In genomic region chrX:38084226-38084625, GRCm38 (mm10) we compare ENCODE assay signal across 9 mouse cellular contexts. TPM values are rescaled to one million over a fixed set of nuclear protein-coding genes. Genes with fewer than 3 reads are reported as not detected.
DNase-seq lines count a peak whose midpoint lies in the region; ATAC-seq and TF ChIP-seq lines count a peak whose summit lies in the region.
"Had no signal": no experiment of that assay in that cellular context is flagged by ENCODE, and none has a peak within 500 bp of the region (broad histone marks: within the 10 kb centered on the region; RNA-seq: fewer than 3 reads in every experiment).

No protein-coding gene starts in this region.

- no peaks in the 10 kb centered on the region for H3K27me3 ChIP-seq in forebrain, embryonic 11.5 days (ENCODE audit: control insufficient read depth, insufficient read depth, low read length)
- H3K27me3 ChIP-seq in forebrain, embryonic 12.5 days = no peaks in the 10 kb centered on the region
- H3K27me3 ChIP-seq in forebrain, embryonic 14.5 days (replicated peaks; ENCODE audit: control insufficient read depth, insufficient read depth, low read length) = no peaks in the 10 kb centered on the region
- no peaks in the 10 kb centered on the region for H3K27me3 ChIP-seq in midbrain, embryonic 13.5 days
- no peaks in the 10 kb centered on the region for H3K27me3 ChIP-seq in testis, adult 2 months (ENCODE audit: control insufficient read depth, insufficient read depth, low read length)
- H3K27me3 ChIP-seq: stomach, embryonic 15.5 days had no signal

- no peaks in the 10 kb centered on the region for H3K36me3 ChIP-seq in forebrain, embryonic 11.5 days (ENCODE audit: control insufficient read depth, insufficient read depth, low read length)
- H3K36me3 ChIP-seq in forebrain, embryonic 12.5 days (replicated peaks) = no peaks in the 10 kb centered on the region
- H3K36me3 ChIP-seq in forebrain, embryonic 14.5 days (ENCODE audit: control insufficient read depth, insufficient read depth, low read length) = no peaks in the 10 kb centered on the region
- H3K36me3 ChIP-seq in midbrain, embryonic 13.5 days = no peaks in the 10 kb centered on the region
- no peaks in the 10 kb centered on the region for H3K36me3 ChIP-seq in testis, adult 2 months (ENCODE audit: control insufficient read depth, insufficient read depth, low read length)
- H3K36me3 ChIP-seq: stomach, embryonic 15.5 days had no signal

- DNase-seq in forebrain, embryonic 11.5 days (ENCODE audit: low spot score) = peak; percentile 71
- peak; percentile 20 for DNase-seq in 416B (ENCODE audit: low read depth)
- peak; percentile 59 to 76 for DNase-seq in adrenal gland, postnatal 36 days
- peak; percentile 54 for DNase-seq in forebrain, embryonic 14.5 days (ENCODE audit: low spot score)
- peak; percentile 3 to 16 for DNase-seq in layer of hippocampus, postnatal 36 days

- H3K9ac ChIP-seq in forebrain, embryonic 11.5 days (ENCODE audit: low read length) = no peak overlapping the region
- H3K9ac ChIP-seq in forebrain, embryonic 12.5 days = no peak overlapping the region
- no peak overlapping the region for H3K9ac ChIP-seq in forebrain, embryonic 14.5 days (ENCODE audit: low read length)
- H3K9ac ChIP-seq in midbrain, embryonic 13.5 days (replicated peaks) = no peak overlapping the region
- H3K9ac ChIP-seq: stomach, embryonic 15.5 days had no signal

- TF ChIP-seq POLR2A in testis, adult 2 months (IDR thresholded peaks at IDR 0.05; ENCODE audit: control insufficient read depth, low read depth, low read length) = no peak

- no peaks in the 10 kb centered on the region for H3K4me1 ChIP-seq in forebrain, embryonic 11.5 days (replicated peaks; ENCODE audit: control insufficient read depth, insufficient read depth, low read length)
- H3K4me1 ChIP-seq in forebrain, embryonic 12.5 days = no peaks in the 10 kb centered on the region
- no peaks in the 10 kb centered on the region for H3K4me1 ChIP-seq in forebrain, embryonic 14.5 days (ENCODE audit: control insufficient read depth, insufficient read depth, low read length)
- H3K4me1 ChIP-seq in midbrain, embryonic 13.5 days (replicated peaks) = no peaks in the 10 kb centered on the region
- H3K4me1 ChIP-seq in testis, adult 2 months (ENCODE audit: control insufficient read depth, insufficient read depth, low read length) = peaks cover 3% of the 10 kb centered on the region; the same call in 1 of the 2 replicates
- H3K4me1 ChIP-seq: stomach, embryonic 15.5 days had no signal

- TF ChIP-seq CTCF in testis, adult 2 months (IDR thresholded peaks at IDR 0.05; ENCODE audit: control insufficient read depth, insufficient read depth, insufficient replicate concordance, low read depth, low read length) = peak; percentile 72; the same call in 1 of the 2 replicates

- 16% methylated on average over 12 of the region's 12 CpGs for WGBS in forebrain, embryonic 11.5 days
- WGBS in forebrain, embryonic 12.5 days = 20% methylated on average over 12 of the region's 12 CpGs
- 26% methylated on average over 12 of the region's 12 CpGs for WGBS in forebrain, embryonic 14.5 days
- WGBS in midbrain, embryonic 13.5 days = 17% methylated on average over 12 of the region's 12 CpGs

- ATAC-seq in forebrain, embryonic 11.5 days (replicated peaks; ENCODE audit: low FRiP score) = 0 out of 2 replicates have a peak, but pooled peaks have one; percentile 39
- no peak for ATAC-seq in forebrain, embryonic 12.5 days (ENCODE audit: low FRiP score)
- no peak for ATAC-seq in forebrain, embryonic 14.5 days
- ATAC-seq in midbrain, embryonic 13.5 days = peak; percentile 40; the same call in 1 of the 2 replicates

- H3K4me2 ChIP-seq in forebrain, embryonic 11.5 days (ENCODE audit: low read depth, low read length, severe bottlenecking) = no peak overlapping the region
- H3K4me2 ChIP-seq in forebrain, embryonic 12.5 days = no peak overlapping the region
- H3K4me2 ChIP-seq in forebrain, embryonic 14.5 days (ENCODE audit: low read length) = no peak overlapping the region
- no peak overlapping the region for H3K4me2 ChIP-seq in midbrain, embryonic 13.5 days (replicated peaks)
- H3K4me2 ChIP-seq: stomach, embryonic 15.5 days had no signal

- H3K9me3 ChIP-seq in forebrain, embryonic 11.5 days (ENCODE audit: control insufficient read depth, low read length) = no peaks in the 10 kb centered on the region
- H3K9me3 ChIP-seq in forebrain, embryonic 12.5 days = no peaks in the 10 kb centered on the region
- H3K9me3 ChIP-seq in forebrain, embryonic 14.5 days (replicated peaks; ENCODE audit: control insufficient read depth, low read length) = no peaks in the 10 kb centered on the region
- no peaks in the 10 kb centered on the region for H3K9me3 ChIP-seq in midbrain, embryonic 13.5 days
- H3K9me3 ChIP-seq: stomach, embryonic 15.5 days had no signal

- no peak overlapping the region for H3K4me3 ChIP-seq in forebrain, embryonic 11.5 days (ENCODE audit: low read depth, low read length)
- H3K4me3 ChIP-seq in forebrain, embryonic 12.5 days (replicated peaks) = no peak overlapping the region
- no peak overlapping the region for H3K4me3 ChIP-seq in forebrain, embryonic 14.5 days (ENCODE audit: low read depth, low read length)
- no peak overlapping the region for H3K4me3 ChIP-seq in midbrain, embryonic 13.5 days (replicated peaks)
- H3K4me3 ChIP-seq in testis, adult 2 months (ENCODE audit: control insufficient read depth, low read depth, low read length) = peak overlapping the region; percentile 80
- H3K4me3 ChIP-seq: stomach, embryonic 15.5 days had no signal

- H3K27ac ChIP-seq in forebrain, embryonic 11.5 days (ENCODE audit: low read depth, low read length) = no peak overlapping the region
- H3K27ac ChIP-seq in forebrain, embryonic 12.5 days = no peak overlapping the region
- no peak overlapping the region for H3K27ac ChIP-seq in forebrain, embryonic 14.5 days (ENCODE audit: low read depth, low read length)
- no peak overlapping the region for H3K27ac ChIP-seq in midbrain, embryonic 13.5 days
- no peak overlapping the region; the same call in 1 of the 2 replicates for H3K27ac ChIP-seq in testis, adult 2 months (ENCODE audit: control insufficient read depth, insufficient read depth, low read depth, low read length)
- H3K27ac ChIP-seq: stomach, embryonic 15.5 days had no signal

RNA-seq across cellular contexts. Expression of gene Rhox11, which starts 0.7 kb away (rescaled TPM):
- polyA plus RNA-seq in forebrain, embryonic 11.5 days (2014; fragmentation: Nextera tagmentation; extraction: Ambion mirVana) = not detected in 2 replicates
- not detected in 2 replicates for polyA plus RNA-seq in forebrain, embryonic 12.5 days (2016; fragmentation: Nextera tagmentation; extraction: Ambion mirVana)
- total RNA-seq in adrenal gland, postnatal 36 days (2021) = not detected
- polyA plus RNA-seq in forebrain, embryonic 14.5 days (2014; fragmentation: Nextera tagmentation; extraction: Ambion mirVana) = not detected in 2 replicates
- not detected for total RNA-seq in layer of hippocampus, postnatal 36 days (2021)
- not detected in 2 replicates for polyA plus RNA-seq in midbrain, embryonic 13.5 days (2015; fragmentation: Nextera tagmentation; extraction: Ambion mirVana)
- 2.8 and 2.9 TPM in 2 replicates for polyA plus RNA-seq in testis, adult 2 months (2012; rRNA removed)
- polyA plus RNA-seq: stomach, embryonic 15.5 days had no signal

RNA-seq across cellular contexts. Expression of gene Rhox10, which starts 18.0 kb away (rescaled TPM):
- not detected in 2 replicates for polyA plus RNA-seq in forebrain, embryonic 11.5 days (2014; fragmentation: Nextera tagmentation; extraction: Ambion mirVana)
- polyA plus RNA-seq in forebrain, embryonic 12.5 days (2016; fragmentation: Nextera tagmentation; extraction: Ambion mirVana) = not detected in 2 replicates
- total RNA-seq in adrenal gland, postnatal 36 days (2021) = not detected
- polyA plus RNA-seq in forebrain, embryonic 14.5 days (2014; fragmentation: Nextera tagmentation; extraction: Ambion mirVana) = not detected in 2 replicates
- total RNA-seq in layer of hippocampus, postnatal 36 days (2021) = not detected
- polyA plus RNA-seq in midbrain, embryonic 13.5 days (2015; fragmentation: Nextera tagmentation; extraction: Ambion mirVana) = not detected in 2 replicates
- polyA plus RNA-seq in testis, adult 2 months (2012; rRNA removed) = 0.35 and 0.60 TPM in 2 replicates
- polyA plus RNA-seq: stomach, embryonic 15.5 days had no signal

RNA-seq across cellular contexts. Expression of gene Rhox12, which starts 26.5 kb away (rescaled TPM):
- not detected in 2 replicates for polyA plus RNA-seq in forebrain, embryonic 11.5 days (2014; fragmentation: Nextera tagmentation; extraction: Ambion mirVana)
- not detected in 2 replicates for polyA plus RNA-seq in forebrain, embryonic 12.5 days (2016; fragmentation: Nextera tagmentation; extraction: Ambion mirVana)
- not detected for total RNA-seq in adrenal gland, postnatal 36 days (2021)
- not detected in 2 replicates for polyA plus RNA-seq in forebrain, embryonic 14.5 days (2014; fragmentation: Nextera tagmentation; extraction: Ambion mirVana)
- not detected for total RNA-seq in layer of hippocampus, postnatal 36 days (2021)
- polyA plus RNA-seq in midbrain, embryonic 13.5 days (2015; fragmentation: Nextera tagmentation; extraction: Ambion mirVana) = not detected in 2 replicates
- polyA plus RNA-seq in testis, adult 2 months (2012; rRNA removed) = not detected in 2 replicates
- polyA plus RNA-seq: stomach, embryonic 15.5 days had no signal

RNA-seq across cellular contexts. Expression of gene Rhox13, which starts 36.8 kb away (rescaled TPM):
- polyA plus RNA-seq in forebrain, embryonic 11.5 days (2014; fragmentation: Nextera tagmentation; extraction: Ambion mirVana) = not detected in 2 replicates
- not detected in 2 replicates for polyA plus RNA-seq in forebrain, embryonic 12.5 days (2016; fragmentation: Nextera tagmentation; extraction: Ambion mirVana)
- not detected for total RNA-seq in adrenal gland, postnatal 36 days (2021)
- not detected in 2 replicates for polyA plus RNA-seq in forebrain, embryonic 14.5 days (2014; fragmentation: Nextera tagmentation; extraction: Ambion mirVana)
- not detected for total RNA-seq in layer of hippocampus, postnatal 36 days (2021)
- polyA plus RNA-seq in midbrain, embryonic 13.5 days (2015; fragmentation: Nextera tagmentation; extraction: Ambion mirVana) = not detected in 2 replicates
- polyA plus RNA-seq in testis, adult 2 months (2012; rRNA removed) = 6.0 TPM in 2 replicates
- polyA plus RNA-seq: stomach, embryonic 15.5 days had no signal

RNA-seq across cellular contexts. Expression of gene Btg1-ps2, which starts 41.3 kb away (rescaled TPM):
- not detected in 2 replicates for polyA plus RNA-seq in forebrain, embryonic 11.5 days (2014; fragmentation: Nextera tagmentation; extraction: Ambion mirVana)
- polyA plus RNA-seq in forebrain, embryonic 12.5 days (2016; fragmentation: Nextera tagmentation; extraction: Ambion mirVana) = not detected in 2 replicates
- not detected for total RNA-seq in adrenal gland, postnatal 36 days (2021)
- not detected in 2 replicates for polyA plus RNA-seq in forebrain, embryonic 14.5 days (2014; fragmentation: Nextera tagmentation; extraction: Ambion mirVana)
- total RNA-seq in layer of hippocampus, postnatal 36 days (2021) = not detected
- not detected in 2 replicates for polyA plus RNA-seq in midbrain, embryonic 13.5 days (2015; fragmentation: Nextera tagmentation; extraction: Ambion mirVana)
- polyA plus RNA-seq in testis, adult 2 months (2012; rRNA removed) = 13.6 and 17.9 TPM in 2 replicates
- polyA plus RNA-seq: stomach, embryonic 15.5 days had no signal

Comparison
In these comparisons a context has a peak if more than half of its experiments do, and no peak if none do; other contexts are left out.
1. ATAC-seq: peak in forebrain, embryonic 11.5 days (single experiment) and midbrain, embryonic 13.5 days (single experiment); none in forebrain, embryonic 12.5 days (single experiment) and forebrain, embryonic 14.5 days (single experiment).
2. DNase-seq: peak in every context shown above with its lines; median percentile 71 in forebrain, embryonic 11.5 days; 68 in adrenal gland, postnatal 36 days; 54 in forebrain, embryonic 14.5 days; 20 in 416B; 10 in layer of hippocampus, postnatal 36 days.